Mouse (Mus musculus): ENCODE measurements around the gene Vav1.

The Vav1 gene

DNA sequence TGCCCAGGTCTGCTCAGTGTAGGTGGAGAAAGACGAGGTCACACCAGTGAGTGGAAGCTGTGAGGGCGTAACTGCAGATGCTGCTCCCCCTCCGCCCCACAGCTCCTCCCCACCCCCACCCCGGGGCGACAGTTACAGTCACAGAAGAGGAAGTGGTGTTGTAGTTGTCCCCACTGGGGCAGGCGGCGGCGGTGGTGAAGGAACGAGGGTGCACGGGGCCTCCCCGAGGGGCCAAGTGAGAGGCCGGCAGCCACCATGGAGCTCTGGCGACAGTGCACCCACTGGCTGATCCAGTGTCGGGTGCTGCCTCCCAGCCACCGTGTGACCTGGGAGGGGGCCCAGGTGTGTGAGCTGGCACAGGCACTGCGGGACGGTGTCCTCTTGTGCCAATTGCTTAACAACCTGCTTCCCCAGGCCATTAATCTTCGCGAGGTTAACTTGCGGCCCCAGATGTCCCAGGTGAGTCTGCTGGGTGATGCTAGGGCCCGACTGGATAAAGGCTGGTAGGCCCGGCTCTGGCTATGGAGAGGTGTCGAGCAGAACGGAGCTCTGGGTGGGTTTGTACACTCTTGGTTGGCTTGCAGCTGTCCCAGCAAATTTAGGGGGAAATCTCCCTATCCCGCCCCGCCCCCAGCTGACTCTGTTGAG, at the start of gene Vav1:
Gene Vav1, plus strand, starts transcription at position 158 of the 648 bp plus-strand sequence.
- no peak for DNase-seq (ENCODE audit: low spot score)

GRCm38 (mm10) chr17:57229851-57230727, 48.8 kb upstream of the Vav1 start:
- DNase-seq (ENCODE audit: low spot score), result no peak

DNA sequence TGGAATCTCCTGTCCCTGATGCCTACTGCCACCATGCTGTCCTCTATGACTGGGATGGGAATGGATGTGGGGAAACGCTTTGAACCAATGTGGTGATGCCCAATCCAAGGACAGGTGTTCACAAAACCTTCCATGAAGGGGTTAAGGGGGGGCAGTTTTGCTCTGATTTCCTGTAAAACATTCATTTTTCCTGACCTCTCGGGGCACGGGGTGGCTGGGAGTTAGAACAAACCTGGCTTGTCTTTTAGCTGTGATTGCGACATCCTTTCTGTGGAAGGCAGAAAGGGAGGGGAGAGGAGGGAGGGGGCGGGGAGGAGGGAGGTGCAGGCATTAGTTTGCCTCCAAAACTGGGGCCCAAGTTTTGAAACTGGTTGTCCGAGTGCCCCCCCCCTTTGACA, 48.2 kb upstream of the Vav1 start:
- DNase-seq (ENCODE audit: low spot score), result no peak

DNA sequence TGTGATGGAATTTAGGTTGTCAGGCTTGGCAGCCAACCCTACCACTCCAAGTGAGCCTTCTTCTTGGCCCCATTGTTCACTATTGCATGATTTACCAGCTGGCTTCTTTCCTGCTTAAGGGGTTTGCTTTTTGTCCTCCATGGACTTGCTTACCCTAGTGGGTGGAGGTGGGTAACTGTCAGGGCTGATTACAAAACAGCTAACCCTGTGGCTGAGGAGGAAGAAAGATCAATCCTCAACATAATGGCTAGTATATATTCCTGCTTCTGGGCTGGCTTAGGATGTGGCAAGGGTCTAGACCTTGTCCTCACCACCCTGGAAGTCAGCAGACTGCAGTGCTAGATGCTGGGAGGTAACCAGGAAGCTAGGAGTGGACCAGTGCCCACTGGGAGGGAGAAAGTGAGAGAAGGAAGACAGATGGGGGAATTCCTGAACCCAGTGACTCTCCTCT, 47.6 kb upstream of the Vav1 start:
- no peak for DNase-seq (ENCODE audit: low spot score)

- no peak for DNase-seq (ENCODE audit: low spot score)
Observed at GRCm38 (mm10) chr17:57232200-57232599, 46.7 kb upstream of the Vav1 start.

GRCm38 (mm10) chr17:57233038-57233437, 45.9 kb upstream of the Vav1 start:
- DNase-seq (ENCODE audit: low spot score), result no peak

- no peak for DNase-seq (ENCODE audit: low spot score)
Observed at GRCm38 (mm10) chr17:57234254-57234928, 44.5 kb upstream of the Vav1 start.

DNA sequence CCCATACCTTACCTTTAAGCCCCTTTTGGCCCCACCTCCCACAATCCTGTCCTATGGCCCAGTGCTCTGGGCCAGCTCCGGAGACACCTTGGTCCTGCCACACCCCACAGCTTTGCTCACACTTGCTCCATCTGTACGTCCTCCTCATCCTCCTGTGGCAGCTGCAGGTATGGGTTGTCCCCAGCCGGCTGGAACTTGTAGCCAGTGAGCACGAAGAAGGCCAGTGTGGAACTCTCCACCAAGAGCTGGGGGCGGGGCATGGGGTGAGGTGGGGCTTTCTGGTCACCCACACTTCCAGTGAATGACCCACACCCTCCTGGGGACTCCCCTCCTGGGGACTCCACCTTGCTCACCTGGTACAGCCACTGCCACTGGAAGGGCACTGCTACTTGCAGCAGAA, 43.1 kb upstream of the Vav1 start:
- DNase-seq (ENCODE audit: low spot score), result no peak

DNA sequence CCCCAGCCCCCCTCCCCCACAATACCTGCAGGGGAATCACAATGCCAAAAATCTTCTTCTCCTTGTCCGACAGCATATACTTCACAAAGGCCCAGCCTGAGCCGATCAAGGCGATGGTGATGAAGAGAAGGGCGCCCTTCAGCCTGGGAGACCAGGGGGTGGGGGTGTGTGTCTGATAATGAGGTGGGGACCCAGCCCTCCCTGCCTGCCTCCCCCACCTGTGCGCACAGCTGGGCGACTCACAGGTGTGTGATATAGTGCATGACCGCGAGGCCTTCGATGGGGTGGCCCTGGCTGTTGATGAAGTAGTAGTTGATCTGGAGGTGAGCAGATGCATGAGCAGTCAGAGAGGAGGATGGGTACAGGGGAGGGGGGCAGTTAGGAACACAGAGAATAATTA, 41.7 kb upstream of the Vav1 start:
- no peak for DNase-seq (ENCODE audit: low spot score)

- DNase-seq (ENCODE audit: low spot score), result no peak
Observed at GRCm38 (mm10) chr17:57243650-57244370, 35.1 kb upstream of the Vav1 start.

- no peak for DNase-seq (ENCODE audit: low spot score)
Observed at GRCm38 (mm10) chr17:57245311-57245929, 33.5 kb upstream of the Vav1 start.

GRCm38 (mm10) chr17:57246663-57247392, 32.1 kb upstream of the Vav1 start:
- peak; percentile 63 for DNase-seq (ENCODE audit: low spot score)

- DNase-seq (ENCODE audit: low spot score), result peak; percentile 100
Observed at GRCm38 (mm10) chr17:57247393-57248200, 31.3 kb upstream of the Vav1 start.

- DNase-seq (ENCODE audit: low spot score), result peak; percentile 95
Observed at GRCm38 (mm10) chr17:57248201-57248699, 30.6 kb upstream of the Vav1 start, which contains the start of gene Gpr108. Gpr108 (minus strand) TSS chr17:57248446.

- no peak for DNase-seq (ENCODE audit: low spot score)
Observed at GRCm38 (mm10) chr17:57248771-57249170, 30.1 kb upstream of the Vav1 start.

- DNase-seq (ENCODE audit: low spot score), result peak; percentile 93
Observed at GRCm38 (mm10) chr17:57249186-57250181, 29.4 kb upstream of the Vav1 start, which contains the start of gene Trip10. Trip10 (plus strand) TSS chr17:57249455.

DNA sequence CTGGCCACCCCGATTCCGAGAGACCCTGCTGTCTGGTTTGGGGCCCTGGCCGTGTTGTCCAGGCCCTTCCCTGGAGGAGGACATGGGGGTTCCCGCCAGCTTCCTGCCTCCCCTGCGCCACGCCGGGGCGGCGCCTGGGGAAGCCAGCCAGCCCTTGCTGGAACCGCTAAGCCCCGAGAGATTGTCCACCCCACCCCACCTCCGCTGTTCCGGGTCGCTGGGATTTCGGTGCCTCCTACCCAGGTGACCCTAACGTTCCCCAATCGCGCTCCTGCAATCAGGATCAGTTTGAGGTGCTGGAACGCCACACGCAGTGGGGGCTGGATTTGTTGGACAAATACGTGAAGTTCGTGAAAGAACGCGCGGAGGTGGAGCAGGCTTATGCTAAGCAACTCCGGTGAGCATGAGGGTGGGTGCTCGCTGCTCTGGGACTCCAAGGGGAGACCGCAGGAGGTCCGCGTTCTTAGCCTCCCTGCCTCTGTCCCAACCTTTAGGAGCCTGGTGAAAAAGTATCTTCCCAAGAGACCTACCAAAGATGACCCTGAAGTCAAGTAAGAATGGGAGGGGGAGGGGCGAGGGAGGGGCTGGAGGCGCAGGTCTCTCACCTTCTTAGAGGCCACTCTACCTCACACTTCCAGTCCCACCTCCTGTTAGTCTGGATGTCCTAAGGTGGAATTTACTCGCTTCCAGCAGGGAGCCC, 28.3 kb upstream of the Vav1 start:
- DNase-seq (ENCODE audit: low spot score), result no peak

DNA sequence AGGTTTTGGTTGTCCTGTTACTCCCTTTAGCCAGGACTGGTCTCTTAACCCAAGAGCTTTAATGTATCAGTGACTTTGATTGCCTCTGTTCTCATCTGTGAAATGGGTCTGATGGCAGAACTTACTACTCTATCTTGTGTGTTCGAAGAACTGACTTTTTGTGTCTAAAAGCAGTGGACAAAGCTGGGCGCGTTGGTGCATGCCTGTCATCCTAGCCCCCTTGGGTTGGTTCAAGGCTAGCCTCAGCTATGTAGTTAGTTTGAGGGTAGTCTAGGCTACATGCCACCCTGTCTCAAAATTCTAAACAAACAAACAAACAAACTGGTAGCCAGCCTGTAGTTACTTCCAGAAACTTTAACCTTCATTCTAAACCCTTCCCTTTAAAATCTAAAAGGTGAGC, 27.5 kb upstream of the Vav1 start:
- no peak for DNase-seq (ENCODE audit: low spot score)
